Mouse (Mus musculus): Measurements from ENCODE around the gene Slc25a13.

Gene Slc25a13

DNA sequence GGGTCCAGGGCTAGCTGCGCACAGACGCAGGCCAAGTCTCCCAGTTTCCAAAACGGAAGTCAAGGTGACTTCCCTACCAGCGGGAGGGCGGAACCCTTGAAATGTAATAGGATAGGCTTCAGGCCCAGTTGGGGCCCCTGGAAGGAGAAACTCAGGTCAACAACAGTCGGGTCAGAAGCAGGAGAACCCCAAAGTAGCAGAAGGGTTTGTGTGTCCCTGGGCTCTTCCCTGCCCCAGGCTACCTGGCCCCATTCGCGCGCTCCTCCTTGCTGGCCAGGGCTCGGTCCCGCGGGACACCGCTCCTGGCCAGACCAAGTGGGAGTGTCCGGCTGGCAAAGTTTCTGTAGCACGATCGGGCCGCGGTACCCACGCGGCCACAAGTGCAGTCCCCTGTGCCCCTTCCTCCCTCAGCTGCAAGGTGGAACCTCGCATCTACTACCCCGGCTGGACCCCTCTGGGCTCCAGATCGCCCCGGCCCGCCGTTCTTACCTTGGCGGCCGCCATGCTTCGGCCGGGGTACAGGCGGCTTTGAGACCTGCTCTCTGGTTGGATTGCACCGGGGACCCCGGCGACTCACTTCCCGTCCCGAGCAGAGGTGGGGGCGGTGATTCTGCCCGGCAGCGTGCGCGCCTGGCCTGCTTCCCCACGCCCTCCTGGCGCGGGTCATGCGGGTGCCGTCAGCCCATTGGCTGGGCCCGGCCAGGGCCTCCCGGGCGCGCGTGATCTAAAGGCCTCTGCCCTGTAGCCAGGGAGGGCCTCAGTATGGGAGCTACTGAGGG is at the start of gene Slc25a13:
Slc25a13 (minus strand) TSS at position 667 of the 779 bp plus-strand sequence.
- DNase-seq (ENCODE audit: low spot score), result peak; percentile 86

DNA sequence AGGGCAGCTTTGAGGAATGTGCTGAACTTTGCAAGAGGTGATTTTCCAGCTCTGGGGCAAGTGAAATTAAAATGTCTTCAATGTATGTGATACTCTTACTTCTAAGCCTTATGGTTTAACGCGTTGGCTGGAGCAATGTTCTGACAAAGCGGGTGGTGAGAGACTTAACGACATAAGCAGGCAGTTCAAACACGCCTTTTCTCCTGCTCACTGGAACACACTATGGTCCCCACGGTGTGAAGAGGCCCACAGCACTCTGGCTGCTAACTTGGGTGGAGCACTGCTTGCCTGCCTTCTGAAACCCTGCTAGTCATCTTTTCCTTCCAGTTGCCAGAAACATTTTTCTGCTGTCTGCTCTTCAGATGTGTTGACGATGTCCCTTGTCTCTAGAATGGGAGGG is 48.8 kb upstream of the Slc25a13 start:
- DNase-seq (ENCODE audit: low spot score), result no peak

DNA sequence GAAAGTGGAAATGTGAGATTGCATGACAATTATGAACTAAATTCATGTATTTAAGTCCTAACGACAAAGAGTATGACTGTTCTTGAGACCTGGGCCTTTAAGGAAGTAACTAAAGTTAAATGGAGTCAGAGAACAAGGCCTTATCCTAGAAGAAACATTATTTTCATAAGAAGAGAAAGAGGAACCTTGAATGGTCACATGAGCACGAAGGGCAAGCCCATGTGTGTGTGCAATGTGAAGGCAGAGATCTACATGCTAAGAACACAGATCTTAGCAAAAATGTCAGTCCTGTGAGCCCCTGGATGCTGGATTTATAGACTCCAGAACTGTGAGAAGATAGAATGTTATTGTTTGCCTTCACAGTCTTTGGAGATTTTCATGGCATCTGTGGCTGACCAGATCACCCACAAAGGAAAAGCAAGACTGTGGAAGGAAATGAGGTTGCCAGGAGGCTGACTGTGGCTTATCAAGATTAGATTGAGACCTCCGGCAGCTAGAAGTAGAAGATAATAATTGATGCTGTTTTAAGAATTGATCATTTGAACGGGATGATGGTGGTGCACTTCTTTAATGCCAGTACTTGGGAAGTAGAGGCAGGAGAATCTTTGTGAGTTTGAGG is 46.4 kb upstream of the Slc25a13 start:
- no peak for DNase-seq (ENCODE audit: low spot score)

DNA sequence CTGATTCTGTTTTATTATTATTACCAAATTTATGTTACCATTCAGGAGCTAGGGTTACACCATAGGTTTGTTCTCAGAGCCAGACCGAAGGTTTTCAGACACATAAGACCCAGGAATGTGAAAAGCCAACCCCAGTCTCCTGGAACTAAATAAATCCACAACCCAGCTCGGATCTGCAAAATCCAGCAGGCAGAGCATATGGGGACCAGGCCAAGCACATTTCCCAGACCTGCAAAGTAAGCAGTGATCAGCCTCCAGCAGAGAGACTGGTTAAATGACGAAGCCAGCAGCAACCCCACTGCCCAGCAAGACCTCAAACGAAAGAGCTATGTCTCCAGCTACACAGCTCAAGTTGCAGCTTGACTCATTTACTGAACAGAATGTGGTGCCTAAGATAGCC is 43.9 kb upstream of the Slc25a13 start:
- peak; percentile 23 for DNase-seq (ENCODE audit: low spot score)

DNA sequence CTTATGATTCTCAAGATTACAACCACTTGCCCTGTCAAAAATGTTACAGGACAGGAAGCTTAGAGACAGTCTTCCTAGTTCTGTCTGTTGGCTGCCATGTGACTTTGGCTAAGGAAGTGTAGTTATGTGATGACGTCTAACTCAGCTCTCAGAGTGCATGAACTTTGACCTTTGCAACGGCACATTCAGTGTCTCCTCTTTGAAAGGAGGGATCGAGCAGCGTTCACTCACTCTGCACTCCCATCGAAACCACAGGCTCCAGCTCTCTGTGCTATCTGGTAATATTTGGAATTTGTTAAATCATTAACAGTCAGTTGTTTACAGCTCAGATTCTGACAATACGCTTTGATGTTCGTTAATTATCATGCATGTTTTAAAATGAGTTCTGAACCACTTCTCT is 31.5 kb upstream of the Slc25a13 start:
- DNase-seq (ENCODE audit: low spot score), result peak; percentile 27

DNA sequence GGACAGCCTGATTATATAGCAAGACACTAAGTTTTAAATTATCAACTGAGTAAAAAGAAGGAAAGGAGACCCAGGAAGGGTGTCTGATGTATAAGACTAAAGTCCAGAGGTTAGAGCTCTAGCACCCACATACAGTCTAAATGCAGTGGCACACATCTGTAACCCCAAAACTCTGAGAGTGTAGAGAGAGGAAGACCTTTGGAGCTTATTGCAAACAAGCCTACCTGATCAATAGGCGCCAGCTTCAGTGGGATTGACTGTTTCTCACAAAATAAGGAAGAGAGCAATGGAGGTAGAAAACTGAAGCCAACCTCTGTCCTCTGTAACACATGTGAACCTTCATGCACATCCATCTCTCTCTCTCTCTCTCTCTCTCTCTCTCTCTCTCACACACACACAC is 26.9 kb upstream of the Slc25a13 start:
- DNase-seq (ENCODE audit: low spot score), result no peak

DNA sequence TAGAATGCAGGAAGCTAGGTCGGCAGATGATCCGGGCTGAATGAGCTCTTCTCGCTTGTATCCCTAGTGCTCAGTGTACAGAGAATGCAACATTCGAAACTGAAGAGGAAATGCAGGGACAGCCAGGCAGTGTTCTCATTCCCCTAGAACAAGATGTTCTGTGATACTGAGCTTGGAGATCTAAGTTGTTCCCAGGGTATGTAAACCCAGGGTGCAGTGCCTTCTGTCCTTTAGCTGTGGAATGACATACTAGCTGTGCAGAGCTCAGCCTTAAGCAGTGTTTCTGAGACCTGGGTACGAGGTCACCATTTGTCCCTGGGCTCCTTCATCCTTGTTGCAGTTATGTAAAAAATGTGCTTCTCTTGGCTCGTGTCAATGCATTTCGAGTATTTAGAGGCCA is 25.1 kb upstream of the Slc25a13 start:
- no peak for DNase-seq (ENCODE audit: low spot score)

DNA sequence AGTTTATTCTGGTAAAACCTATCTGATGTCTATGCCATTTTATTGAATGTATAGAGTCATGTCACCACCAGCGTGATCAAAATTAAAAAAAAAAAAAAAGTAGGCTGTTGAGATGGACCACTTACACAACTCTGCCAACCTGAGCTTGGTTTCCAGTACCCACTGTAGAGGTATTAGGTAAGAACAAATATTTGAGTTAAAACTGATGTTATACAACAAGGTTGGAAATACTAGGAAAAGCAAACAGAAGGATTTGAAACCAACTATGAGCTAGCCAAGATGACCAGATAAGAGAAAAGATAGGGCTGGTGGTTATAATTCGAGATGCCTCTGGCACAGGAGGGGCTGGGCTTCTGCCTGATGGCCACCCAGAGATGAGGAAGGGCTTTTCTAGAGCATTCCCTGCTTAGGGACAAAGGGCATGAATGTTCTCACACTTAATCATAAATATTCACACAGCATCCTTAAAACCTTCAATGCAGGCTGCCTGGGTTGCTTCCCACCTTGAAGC is 19.9 kb upstream of the Slc25a13 start:
- DNase-seq (ENCODE audit: low spot score), result no peak

DNA sequence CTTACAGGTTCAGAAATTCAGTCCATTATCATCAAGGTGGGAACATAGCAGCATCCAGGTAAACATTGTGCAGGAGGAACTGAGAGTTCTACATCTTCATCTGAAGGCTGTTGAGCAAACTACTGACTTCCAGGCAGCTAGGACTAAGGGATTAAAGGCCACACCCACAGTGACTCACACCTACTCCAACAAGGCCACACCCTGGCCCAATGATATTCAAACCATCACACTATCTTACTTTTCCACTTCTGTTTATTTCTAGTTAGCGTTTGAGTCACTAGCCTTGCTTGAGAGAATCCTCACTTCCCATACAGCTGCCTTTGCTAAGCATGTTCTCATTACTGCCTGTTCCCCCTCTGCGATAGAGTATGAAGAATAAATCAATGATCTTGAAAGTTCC is 13.3 kb upstream of the Slc25a13 start:
- no peak for DNase-seq (ENCODE audit: low spot score)

DNA sequence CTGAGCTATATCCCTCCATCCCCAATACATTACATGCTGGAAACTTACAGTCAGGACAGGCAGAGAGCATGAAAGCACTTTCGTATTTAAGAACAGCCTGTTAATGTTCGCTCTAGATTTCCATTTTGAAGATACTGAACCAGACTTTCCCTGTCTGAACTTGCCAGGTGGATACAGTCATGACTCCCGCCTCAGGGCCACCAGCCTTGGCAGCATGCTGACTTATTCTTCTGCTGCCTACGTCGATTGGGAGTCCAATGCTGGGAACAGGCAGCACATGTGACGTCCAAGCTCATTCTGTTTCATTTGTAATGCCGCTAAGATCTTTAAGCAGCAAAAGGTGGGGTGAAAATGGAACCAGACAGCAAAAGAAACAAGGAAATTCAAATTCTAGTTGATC is 5.7 kb upstream of the Slc25a13 start:
- DNase-seq (ENCODE audit: low spot score), result no peak

DNA sequence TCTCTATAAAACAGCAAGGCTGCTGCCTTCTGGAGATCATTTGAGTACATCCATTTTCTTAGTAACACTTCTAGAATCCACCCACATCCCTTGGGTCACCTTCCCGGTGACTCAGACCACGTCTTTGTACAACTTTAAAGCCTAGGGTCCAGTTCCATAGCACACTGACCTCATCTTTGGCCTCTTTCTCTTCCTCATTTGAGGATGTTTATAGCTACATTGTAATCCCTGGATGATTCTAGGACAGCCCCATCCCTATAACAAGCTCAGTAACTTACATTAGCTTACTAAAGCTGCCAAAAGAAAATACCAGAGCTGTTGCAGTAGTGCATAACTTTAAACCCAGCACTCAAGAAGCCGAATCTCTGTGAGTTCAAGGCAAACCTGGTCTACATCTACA is 3.6 kb upstream of the Slc25a13 start:
- no peak for DNase-seq (ENCODE audit: low spot score)

DNA sequence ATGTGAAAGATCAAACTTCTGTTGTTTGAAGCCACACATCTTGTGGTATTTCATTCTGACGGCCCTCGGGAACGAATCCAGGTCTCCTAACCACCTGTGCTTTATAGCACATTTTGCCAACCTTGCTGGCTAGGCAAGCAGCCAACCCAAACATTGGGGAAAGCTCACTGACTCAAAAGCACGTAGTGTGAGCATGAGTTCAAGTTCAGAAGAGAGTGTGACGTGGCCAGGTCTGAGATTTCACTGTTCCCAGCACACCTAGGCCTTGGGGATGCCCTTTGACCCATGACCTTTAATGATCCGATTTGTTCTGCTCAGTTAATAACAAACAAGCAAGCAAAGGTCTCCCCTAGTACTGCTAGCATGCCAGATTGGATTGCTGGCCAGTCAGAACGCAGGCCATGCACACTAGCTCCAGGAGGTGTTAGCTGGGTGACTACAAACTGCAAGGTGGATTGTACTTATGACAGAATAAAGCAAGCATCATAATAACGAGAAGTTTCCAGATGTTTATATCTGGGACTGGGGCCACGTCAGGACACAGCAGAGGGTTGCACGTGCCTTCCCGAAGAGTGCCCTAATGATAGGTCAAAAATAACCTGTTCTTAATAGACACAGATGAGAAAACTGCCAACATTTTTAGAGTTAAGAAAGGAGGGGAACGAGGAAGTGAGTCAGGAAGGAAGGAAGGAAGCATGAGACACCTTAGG is 2.8 kb upstream of the Slc25a13 start:
- DNase-seq (ENCODE audit: low spot score), result no peak

DNA sequence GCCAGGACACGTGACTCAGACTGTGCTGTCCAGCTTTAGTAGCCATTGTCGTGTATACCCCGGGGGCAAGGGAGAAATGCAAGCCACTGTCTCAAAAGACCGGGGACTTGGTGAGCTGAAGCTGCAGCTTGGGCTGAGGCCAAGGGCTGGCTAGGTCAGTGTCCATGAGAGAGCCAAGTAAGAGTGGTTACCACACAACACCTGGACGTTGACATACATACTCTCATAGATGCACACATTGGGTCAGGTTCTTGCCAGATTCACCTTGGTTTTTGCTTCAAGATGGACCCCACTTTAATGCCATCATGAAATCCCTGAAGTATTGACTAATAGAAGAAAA is 283 bp upstream of the Slc25a13 start:
- DNase-seq (ENCODE audit: low spot score), result no peak

DNA sequence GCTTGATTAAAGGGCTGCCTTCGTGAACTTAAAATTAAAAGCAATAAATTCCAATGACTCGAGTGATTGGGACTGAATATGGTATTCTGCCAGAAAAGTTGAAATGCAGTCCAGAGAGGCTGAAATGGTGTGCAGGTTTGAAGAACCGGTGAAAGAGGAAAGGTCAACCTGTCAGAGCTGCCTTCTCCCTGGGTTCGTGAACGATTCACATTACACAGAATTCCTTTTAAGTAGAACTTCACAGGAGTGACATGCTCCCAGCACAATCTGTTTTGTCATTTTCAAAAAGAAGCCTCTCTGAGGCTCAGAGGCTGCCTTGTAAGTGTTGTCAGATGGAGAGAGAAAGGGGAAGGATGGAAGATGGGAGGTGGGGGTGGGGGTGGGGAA is 860 bp downstream of the Slc25a13 start:
- DNase-seq (ENCODE audit: low spot score), result no peak

DNA sequence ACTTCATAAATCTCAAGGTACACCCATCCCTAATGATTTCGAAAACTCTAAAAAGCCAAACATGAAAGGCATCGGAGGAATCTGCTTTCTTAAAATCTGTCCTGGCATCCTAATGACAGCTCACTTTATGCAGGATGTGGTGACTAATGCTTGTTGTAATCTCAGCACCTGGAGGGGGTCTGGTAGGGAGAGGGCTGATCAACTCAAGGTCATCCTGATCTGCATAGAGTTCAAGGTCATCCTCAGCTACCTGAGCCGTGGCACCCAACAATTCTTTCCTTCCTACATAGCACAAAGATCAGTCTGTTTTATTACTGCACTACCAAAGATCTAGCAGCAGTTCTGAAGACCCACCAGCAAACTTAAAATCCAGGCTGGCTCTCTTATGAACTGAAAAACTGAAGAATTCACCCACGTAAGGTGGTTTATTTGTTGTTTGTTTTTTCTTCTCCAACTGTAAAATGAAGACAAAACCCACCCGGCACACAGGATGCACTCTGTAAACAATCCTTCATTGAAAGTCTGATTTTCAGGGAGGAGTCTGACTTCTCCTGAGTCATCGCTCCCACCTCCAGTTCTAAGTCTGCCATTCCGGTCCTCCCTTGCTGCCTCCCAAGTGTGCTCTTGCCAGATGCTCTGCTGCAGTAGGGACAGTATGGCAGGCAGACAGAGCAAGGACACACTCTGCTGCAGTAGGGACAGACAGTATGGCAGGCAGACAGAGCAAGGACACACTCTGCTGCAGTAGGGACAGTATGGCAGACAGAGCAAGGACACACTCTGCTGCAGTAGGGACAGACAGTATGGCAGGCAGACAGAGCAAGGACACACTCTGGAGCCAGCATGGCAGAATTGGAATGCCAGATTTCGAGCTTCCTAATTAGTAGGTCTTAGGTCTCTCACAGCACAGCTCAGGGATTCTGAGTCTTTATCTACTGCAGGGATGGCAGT is 4.3 kb downstream of the Slc25a13 start:
- DNase-seq (ENCODE audit: low spot score), result no peak

DNA sequence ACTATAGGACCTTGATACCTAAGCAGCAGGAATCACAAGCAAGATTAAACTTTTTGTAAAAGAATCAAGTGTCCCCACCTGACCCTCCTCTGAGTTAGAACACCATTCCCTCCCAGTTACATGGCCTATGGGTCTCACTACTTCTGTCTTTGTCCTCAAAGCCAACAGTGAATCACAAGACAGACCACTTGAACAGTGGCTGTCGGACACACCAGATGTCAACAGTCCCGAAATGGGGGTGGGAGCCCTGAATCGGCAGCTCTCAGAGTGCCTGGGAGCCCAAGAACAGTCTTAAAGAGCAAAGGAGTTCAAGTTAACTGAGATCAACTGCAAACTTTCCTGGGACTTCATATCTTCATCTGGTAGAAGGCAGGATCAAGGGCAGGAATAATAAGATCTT is 5.0 kb downstream of the Slc25a13 start:
- no peak for DNase-seq (ENCODE audit: low spot score)

DNA sequence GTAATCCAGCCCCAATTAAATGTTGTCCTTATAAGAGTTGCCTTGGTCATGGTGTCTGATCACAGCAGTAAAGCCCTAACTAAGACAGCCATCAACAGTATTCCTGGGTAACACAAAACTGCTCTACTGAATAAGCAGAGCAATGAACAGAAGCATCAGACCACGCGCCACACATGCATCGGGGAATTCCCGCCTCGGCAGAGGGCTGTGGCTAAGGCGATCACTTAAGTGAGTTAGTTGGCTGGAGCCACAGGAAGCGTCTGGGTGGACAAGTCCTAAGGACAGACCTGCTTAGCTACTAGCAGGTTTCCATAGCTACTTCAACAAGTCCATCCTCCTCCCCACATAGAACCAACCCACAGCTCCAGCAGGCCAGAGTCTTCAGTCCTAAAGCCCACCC is 6.3 kb downstream of the Slc25a13 start:
- no peak for DNase-seq (ENCODE audit: low spot score)

DNA sequence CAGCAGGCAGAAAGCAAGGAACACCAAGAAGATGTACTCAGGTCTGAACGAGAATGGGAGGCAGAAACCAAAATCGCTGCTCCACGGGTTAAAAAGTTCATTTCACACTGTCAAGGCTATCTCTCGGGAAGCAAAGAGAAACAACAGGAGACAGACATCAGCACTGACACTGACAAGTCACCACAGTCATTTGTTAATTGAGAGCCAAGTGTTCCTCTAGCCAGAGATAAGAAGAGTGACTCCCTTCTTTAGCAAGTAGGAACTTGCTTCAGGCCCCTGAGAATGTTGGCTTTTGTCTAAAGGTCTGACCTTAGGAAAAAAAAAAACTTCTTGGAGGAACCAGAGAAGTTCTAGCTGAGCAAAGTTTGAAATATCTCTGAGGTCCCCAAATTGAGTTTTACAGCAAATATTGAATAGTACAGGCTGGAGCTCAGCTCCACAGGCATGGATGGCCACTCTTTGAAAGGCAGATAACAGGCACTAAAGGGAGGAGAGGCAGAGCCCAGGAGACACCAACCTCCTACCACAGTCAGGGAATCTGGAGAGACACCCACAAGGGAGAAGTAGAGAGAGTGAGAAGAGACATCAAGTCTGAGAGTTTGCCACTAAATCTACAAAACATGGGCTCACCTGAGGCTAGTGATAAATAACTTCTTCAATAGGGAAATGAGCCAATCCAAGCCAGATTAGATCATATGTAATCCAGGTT is 8.5 kb downstream of the Slc25a13 start:
- no peak for DNase-seq (ENCODE audit: low spot score)

DNA sequence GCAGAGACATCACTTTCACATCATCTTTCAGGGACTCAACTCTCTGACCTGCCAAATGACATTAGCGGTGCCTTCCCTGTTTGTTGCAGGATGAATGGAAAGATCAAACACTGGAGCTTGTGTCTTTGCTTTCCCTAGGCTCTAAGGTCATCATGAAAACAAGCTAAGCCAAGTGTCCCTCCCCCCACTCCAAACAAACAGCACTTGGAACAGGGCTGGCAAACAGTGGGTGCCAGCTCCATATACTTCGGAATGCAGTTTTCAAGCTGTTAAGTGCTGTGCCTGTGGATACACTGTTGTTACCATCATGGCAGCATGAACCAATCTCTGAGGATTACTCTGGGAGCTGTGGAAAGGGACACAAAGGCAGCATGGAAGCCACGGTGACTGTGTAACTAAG is 9.1 kb downstream of the Slc25a13 start:
- DNase-seq (ENCODE audit: low spot score), result no peak

DNA sequence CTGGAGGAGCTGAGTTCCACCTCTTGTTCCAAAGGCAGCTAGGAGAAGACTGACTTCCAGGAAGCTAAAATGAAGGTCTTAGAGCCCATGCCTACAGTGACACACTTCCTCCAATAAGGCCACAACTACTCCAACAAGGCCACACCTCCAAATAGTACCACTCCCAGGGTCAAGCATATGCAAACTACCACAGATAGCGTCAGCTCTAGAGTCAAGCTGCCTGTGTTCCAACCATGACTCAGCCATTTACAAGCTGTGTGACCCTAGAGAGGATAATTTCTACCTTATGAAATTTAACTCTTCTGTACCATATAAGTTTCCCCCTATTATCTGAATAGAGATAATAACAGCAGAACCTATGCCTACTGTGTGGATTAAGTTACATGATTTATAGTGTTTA is 9.6 kb downstream of the Slc25a13 start:
- DNase-seq (ENCODE audit: low spot score), result no peak

DNA sequence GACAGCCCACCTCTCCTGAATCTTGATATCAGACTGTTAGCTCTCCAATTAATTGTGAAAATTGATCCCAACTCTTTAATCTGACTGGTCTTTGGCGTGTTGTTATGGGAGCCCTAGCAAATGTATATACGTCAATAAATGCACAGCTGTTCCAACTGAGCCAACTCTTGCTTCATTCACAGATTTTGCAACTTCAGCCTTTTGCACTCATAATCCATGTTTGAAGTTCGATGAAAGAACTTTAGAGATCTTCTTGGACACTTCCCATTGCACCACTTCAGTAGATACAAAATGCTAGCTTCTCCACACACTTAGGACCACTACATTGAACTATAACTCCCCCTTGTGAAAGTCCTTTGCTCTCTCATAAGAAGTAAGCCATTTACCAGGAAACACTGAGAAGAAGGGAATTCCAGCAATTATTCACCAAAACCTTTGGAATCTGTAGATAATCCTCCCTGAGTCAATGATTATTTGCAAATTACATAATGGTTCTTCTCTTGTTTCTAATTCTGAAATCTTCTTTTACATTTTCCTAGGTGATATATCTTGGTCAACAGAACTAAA is 11.3 kb downstream of the Slc25a13 start:
- DNase-seq (ENCODE audit: low spot score), result no peak
